Mouse (Mus musculus) T-helper 2 cell (primary cell): Measurements from ENCODE around the gene Muc1.

Experiments used
- in situ Hi-C: fragments of 300-600 bp; cut with MboI, MseI; formaldehyde crosslinking; loops from one replicate; pipeline ENCODE4 v1.15.1; 2025; ENCODE audit warnings: high pct_unique_total_duplicates

Muc1 gene

DNA sequence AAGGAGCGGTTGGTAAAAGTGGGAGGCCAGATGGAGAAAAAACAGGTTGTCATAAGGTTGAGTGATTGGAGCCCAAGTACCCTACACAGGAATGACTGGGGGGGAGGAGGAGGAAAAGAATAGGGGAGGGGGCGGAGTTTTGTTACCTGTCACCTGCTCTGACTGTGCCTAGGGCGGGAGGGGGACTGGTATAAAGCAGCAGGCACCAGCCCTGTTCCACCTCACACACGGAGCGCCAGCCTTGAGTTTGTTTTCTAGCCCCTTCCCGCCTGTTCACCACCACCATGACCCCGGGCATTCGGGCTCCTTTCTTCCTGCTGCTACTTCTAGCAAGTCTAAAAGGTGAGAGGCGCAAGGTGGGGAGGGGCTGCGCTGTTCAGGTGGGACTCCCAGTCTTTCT lies at the start of gene Muc1:
TSS of gene Muc1 (plus strand) at position 222 of the 400 bp plus-strand sequence.
- in situ Hi-C loops, result no loop called here

DNA sequence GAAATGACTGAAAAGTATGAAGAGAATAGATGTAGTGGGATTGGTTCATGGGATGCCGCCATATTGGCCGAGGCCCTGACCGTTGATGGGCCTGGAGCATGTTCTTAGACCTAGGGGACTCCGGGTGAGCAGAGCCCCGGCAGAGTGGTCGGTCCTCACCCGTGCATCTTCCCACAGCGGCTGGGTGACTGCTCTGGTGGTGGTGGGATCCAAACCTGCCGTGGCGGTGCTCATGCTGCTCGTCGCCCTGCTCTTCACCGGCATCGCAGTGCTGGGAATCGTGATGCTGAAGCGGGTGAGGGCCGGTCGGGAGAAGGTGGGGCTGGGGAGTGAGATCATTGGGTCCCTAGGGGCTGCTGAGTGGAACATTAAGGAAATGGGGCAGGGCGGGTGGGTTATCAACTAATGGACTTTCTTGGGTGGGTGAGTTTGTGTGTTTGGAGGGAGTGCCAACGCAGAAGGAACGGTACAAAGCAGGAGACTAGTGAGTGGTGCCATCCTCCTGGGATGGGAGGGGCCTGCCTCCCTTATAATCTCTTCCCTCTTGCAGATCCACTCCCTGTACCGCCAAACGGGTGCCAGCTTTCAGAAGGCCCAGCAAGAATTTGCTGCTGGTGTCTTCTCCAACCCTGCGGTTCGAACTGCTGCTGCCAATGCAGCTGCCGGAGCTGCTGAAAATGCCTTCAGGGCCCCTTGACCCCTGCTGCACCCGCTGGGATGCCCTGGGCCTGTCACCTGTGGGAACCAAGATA lies 46.9 kb upstream of the Muc1 start:
- in situ Hi-C loops, result no loop called here

GRCm38 (mm10) chr3:89182531-89183057 lies 46.3 kb upstream of the Muc1 start:
- in situ Hi-C loops, result no loop called here

DNA sequence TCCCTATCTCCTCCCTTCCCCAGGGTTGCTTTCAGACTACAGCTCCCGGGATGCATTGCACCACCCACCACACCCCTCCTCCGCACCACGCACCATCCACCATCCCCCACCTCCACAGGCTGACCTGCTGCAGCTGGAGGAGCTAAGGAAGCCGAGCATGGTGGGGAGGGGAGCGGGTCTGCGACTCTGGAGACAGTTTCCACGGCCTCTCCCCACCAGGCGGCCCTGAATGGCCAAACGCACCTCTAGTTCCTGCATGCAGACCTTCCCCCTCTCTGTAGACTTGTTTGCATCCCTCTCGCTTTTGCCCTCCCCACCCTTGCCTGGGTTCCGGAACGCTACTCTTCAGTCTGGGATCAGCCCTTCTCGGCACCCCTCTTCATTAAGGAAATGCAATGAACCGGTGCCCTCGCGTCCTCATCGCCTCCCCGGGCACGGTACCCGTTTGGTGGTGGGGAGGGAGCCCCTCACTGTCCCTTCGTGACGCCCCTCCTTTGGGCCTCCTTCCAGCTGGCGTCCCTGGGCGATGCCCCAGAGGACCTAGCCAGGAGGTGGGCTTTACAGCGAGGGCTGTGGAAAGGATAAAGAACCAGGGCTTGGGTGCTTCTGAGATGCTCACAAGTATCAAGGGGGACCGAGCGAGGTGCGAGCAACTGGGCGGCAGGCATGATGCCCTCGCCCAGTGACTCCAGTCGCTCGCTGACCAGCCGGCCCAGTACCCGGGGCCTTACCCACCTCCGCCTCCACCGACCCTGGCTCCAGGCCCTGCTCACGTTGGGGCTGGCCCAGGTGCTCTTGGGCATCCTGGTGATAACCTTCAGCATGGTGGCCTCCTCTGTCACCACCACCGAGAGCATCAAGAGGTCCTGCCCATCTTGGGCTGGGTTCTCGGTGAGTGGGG lies 45.5 kb upstream of the Muc1 start, which contains the start of gene Fam189b:
TSS of gene Fam189b (plus strand) at position 86 of the 901 bp plus-strand sequence.
- in situ Hi-C loops, result no loop called here

GRCm38 (mm10) chr3:89183959-89184315 lies 44.9 kb upstream of the Muc1 start:
- in situ Hi-C loops, result no loop called here

DNA sequence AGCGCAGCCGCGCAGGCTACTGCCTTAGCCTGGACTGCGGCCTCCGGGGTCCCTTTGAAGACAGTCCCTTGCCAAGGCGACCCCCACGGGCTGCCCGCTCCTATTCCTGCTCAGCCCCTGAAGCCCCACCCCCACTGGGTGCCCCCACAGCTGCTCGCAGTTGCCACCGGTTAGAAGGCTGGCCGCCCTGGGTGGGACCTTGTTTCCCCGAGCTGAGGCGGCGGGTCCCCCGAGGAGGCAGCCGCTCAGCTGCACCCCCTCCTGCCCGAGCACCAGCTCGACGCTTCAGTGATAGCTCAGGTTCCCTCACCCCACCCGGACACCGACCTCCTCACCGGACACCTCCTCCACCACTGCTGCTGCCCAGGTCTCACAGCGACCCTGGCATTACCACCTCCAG lies 41.7 kb upstream of the Muc1 start:
- in situ Hi-C loops, result no loop called here

DNA sequence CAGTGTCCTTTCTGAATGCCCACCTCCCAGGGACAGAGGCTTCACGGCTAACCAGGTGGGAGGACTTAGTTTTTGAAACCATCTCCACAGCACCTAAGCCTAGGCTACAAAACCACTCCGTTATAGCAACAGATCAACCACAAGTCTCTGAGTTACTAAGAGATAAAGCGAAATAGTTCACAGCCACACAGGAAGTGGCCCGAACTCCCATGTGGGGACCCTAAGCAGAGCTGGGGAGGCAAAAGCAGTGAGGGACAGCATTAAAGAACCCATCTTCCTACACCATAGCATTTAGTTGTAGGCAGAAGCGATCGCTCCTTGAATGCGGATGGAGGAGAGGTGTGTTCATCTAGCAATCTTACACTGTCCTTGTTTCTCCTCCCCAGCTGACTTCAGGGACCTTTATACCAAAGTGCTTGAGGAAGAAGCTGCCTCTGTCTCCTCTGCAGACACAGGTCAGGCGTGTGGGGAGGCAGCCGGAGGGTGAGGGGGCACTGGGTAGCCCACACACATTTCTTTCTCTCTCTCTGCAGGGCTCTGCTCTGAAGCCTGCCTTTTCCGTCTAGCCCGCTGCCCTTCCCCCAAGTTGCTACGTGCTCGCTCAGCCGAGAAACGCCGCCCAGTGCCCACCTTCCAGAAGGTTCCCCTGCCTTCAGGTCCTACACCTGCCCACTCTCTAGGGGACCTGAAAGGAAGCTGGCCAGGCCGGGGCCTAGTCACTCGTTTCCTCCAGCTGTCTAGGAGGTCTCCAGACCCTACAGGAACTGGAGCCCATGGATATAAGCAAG lies 41.0 kb upstream of the Muc1 start:
- in situ Hi-C loops, result no loop called here

DNA sequence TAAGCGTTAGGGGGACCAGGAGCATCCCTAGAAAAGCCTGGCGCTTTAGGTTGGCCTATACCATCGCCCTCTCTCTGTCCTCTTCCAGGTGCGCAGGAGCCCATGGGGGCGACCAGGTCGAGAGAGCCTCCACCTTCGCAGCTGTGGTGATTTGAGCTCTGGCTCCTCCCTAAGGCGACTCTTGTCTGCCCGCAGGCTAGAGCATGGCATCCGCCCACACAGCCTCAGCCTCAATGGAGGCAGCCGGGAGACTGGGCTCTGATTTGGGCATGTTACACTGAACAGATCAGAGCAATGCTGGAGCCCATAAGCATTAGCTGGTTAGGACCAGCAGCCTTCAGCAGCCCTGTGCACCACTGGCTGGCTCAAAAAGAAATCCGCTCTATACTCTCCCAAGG lies 40.4 kb upstream of the Muc1 start:
- in situ Hi-C loops, result no loop called here

DNA sequence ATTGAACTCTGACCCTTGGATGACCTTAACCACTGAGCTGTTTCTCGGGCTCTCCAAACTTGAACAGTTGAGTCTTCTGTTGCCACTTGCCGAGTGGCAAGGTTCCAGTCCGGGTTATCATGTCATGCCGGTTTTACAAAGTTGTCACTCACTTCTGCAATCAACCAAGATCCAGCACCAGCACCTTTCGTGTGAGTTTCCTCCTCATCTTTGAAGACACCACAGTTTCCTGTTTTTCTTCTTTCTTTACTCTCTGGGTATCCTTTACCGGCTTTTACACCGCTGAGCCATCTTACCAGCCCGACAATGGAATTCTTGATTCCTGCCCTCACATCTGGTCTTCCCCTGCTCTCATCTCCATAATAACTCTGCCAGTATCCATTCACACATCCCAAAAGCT lies 38.4 kb upstream of the Muc1 start:
- in situ Hi-C loops, result no loop called here

DNA sequence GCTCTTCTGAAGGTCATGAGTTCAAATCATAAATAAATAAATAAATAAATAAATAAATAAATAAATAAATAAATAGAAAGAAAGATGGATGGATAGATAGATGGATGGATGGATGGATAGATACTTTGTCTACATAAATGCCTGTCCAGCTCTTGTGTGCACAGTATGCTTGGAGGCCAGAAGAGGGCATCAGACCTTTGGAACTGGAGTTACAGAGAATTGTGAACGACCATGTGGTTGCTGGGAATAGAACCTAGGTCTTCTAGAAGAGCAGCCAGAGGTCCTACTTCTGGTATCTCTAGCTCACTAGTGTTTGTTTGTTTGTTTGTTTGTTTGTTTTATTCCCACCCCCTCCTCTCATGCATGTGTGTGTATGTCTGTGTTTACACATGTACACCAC lies 35.5 kb upstream of the Muc1 start:
- in situ Hi-C loops, result no loop called here

- in situ Hi-C loops, result no loop called here
These were observed 35.0 kb upstream of the Muc1 start for GRCm38 (mm10) chr3:89193853-89194252.

GRCm38 (mm10) chr3:89195979-89196877 lies 32.6 kb upstream of the Muc1 start:
- in situ Hi-C loops, result no loop called here

- in situ Hi-C loops, result no loop called here
These were observed 29.0 kb upstream of the Muc1 start for GRCm38 (mm10) chr3:89199839-89200238.

DNA sequence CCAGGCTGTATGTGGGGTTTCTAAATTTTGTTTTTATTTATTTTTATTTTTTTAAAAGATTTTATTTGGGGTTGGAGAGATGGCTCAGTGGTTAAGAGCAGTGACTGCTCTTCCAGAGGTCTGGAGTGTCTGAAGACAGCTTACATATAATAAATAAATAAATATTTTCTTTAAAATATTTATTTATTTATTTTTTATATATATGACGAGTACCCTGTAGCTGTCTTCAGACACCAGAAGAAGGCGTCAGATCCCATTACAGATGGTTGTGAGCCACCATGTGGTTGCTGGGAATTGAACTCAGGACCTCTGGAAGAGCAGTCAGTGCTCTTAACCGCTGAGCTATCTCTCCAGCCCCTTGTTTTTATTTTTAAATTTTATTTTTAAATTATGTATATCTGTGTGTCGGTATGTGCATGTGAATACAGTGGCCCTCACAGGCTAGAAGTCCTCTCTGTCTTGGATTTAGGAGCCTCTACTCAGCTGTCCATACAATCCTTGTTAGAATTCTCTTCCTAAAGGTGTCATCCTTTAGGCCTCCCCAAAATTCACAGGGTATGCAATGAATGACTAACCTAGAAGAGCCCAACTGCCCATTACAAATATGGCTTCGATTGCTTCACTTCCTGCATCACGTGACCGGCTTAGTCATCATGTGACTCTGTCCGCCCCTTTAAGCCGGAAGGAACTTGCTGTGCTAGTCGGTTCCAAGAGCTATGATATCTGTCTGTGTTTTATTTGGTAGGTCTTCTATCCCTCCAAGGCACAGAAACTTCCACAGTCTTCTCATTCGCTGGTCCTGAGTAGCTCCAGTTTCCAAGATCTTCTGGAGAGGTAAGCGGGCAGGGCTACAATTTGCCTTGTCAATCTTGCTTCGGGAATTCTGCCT lies 26.4 kb upstream of the Muc1 start, which contains the start of gene Gba:
TSS of gene Gba (plus strand) at position 676 of the 889 bp plus-strand sequence.
- in situ Hi-C loops, result no loop called here

DNA sequence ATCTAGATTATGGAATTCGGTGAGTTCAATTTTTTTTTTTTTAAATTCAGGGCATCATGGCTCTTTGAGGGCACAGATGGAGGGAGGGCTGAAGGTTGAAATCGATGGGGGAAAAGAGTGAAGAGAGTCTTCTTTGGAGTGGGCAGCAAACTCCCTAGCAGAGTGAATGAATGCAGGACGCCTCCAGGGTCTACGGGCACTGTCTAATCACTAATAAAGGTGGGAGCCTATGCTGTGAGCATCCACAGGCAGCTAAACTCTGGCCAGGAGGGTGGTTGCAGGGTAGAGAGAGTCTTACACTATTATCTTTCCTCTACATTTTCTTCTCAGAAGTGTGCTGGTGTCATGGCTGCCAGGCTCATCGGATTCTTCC lies 25.7 kb upstream of the Muc1 start:
- in situ Hi-C loops, result no loop called here

DNA sequence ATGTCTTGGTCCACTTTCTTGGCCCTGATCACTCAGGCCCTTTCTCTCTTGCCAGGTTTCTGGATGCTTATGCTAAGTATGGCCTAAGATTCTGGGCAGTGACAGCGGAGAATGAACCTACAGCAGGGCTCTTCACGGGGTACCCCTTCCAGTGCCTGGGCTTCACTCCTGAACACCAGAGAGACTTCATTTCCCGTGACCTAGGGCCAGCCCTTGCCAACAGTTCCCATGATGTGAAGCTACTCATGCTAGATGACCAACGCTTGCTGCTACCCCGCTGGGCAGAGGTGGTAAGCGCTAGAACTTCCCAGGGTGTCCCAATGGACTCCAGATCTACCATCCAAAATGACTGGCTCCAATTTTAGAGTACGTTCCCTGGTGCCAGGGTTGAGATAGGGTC lies 22.8 kb upstream of the Muc1 start:
- in situ Hi-C loops, result no loop called here

DNA sequence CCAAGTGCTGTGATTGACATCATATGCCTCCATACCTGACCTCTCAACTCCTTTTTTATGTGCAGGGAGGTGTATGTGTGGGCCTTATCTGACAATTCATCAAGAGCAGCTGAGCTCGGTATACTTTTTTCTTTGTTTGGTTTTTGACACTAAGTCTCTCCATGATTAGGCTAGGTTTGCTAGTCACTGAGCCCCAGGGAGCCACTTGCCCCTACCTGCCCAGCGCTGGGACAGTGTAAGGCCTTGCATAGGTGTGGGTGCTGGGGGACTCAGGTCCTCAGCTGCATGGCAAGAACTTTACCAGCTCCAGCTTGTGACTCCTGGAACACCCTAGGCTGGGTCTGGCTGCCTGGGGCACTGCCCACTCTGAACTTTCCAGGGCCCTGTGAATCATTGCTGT lies 22.2 kb upstream of the Muc1 start:
- in situ Hi-C loops, result no loop called here

DNA sequence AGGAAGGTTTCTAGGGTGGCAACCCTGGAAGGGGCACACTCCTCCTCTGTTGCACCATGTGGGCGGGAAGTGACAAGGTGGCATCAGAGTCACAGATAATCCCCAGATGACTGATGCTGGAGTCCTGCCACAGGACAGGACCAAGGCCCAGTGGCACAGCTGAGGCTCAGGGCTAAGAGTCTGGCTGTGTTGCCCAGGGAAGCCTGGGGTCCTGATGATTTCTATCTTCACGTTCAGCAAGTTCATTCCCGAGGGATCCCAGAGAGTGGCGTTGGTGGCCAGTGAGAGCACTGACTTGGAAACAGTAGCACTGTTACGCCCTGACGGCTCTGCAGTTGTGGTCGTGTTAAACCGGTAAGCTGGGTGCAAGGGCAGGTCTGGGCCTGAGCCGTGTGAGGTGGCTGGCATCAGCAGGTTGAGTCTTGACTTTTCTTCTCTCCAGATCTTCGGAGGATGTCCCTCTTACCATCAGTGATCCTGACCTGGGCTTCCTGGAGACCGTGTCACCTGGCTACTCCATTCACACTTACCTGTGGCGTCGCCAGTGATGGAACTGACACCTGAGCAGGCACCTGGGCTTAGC lies 20.7 kb upstream of the Muc1 start:
- in situ Hi-C loops, result no loop called here

- in situ Hi-C loops, result no loop called here
These were observed 20.1 kb upstream of the Muc1 start for GRCm38 (mm10) chr3:89208736-89209135.
